Mouse (Mus musculus): ENCODE measurements around the gene Exosc1. TPM values are rescaled to one million over a fixed set of nuclear protein-coding genes. Genes with fewer than 3 reads are reported as not detected.

Exosc1 gene
- polyA plus RNA-seq, 1 experiment: 19.0 TPM

DNA sequence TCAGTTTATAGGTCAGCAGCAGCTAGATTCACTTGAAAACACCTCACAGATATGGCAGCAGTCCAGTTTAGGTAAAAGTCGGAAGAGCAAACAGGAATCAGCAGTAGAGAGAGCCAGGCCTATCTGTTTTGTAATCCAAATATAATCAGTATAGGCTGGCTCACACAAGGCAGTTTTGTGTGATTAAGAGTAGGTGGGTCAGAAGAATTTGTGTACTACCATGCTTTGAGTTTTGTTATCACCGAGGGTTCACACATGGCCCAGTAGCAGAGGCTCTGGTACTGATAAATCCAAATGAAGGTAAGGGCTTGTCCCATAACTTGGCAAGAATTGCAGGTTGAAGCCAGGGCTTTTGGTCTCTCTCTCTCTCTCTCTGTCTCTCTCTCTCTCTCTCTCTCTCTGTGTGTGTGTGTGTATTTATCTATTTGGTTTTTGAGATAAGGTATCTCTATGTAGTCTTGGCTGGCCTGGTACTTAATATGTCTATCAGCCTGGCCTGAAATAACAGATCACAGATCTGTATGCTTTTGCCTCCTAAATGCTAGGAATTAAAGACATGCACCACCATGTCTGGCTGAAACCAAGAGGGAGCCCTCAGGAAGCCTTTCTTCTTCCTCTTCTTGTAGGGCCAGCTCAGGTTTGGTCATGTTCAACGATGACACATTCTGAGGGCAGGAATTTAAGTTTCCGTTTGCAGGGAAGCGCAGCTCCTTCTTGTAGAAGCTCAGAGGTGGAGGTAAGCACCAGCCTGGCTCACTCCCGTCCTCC, 26.7 kb downstream of the Exosc1 start:
- Histone ChIP-seq H3K27ac (ENCODE audit: insufficient read depth, low read depth, low read length) (no peak overlapping the region), H3K4me1 (ENCODE audit: control insufficient read depth, insufficient read depth, low read length) (peaks cover 29% of the 10 kb centered on the region), H3K4me3 (ENCODE audit: insufficient read depth, low read length) (no peak overlapping the region)
- TF ChIP-seq POLR2A (IDR thresholded peaks at IDR 0.05; ENCODE audit: borderline replicate concordance, low read depth, low read length): no peak
- no peak for TF ChIP-seq CTCF (IDR thresholded peaks at IDR 0.05; ENCODE audit: low read depth, low read length)

- Histone ChIP-seq H3K4me1 (ENCODE audit: control insufficient read depth, insufficient read depth, low read length) (peaks cover 36% of the 10 kb centered on the region), H3K4me3 (ENCODE audit: insufficient read depth, low read length) (no peak overlapping the region), H3K27ac (ENCODE audit: insufficient read depth, low read depth, low read length) (no peak overlapping the region)
- TF ChIP-seq POLR2A (IDR thresholded peaks at IDR 0.05; ENCODE audit: borderline replicate concordance, low read depth, low read length): no peak
- no peak for TF ChIP-seq CTCF (IDR thresholded peaks at IDR 0.05; ENCODE audit: low read depth, low read length)
Measured at GRCm38 (mm10) chr19:41905246-41905645, 28.0 kb downstream of the Exosc1 start.

GRCm38 (mm10) chr19:41902848-41903593, 30.2 kb downstream of the Exosc1 start:
- no peak for TF ChIP-seq POLR2A (IDR thresholded peaks at IDR 0.05; ENCODE audit: borderline replicate concordance, low read depth, low read length)
- no peak for TF ChIP-seq CTCF (IDR thresholded peaks at IDR 0.05; ENCODE audit: low read depth, low read length)
- Histone ChIP-seq H3K27ac (ENCODE audit: insufficient read depth, low read depth, low read length) (no peak overlapping the region), H3K4me3 (ENCODE audit: insufficient read depth, low read length) (no peak overlapping the region), H3K4me1 (ENCODE audit: control insufficient read depth, insufficient read depth, low read length) (peaks cover 38% of the 10 kb centered on the region)

DNA sequence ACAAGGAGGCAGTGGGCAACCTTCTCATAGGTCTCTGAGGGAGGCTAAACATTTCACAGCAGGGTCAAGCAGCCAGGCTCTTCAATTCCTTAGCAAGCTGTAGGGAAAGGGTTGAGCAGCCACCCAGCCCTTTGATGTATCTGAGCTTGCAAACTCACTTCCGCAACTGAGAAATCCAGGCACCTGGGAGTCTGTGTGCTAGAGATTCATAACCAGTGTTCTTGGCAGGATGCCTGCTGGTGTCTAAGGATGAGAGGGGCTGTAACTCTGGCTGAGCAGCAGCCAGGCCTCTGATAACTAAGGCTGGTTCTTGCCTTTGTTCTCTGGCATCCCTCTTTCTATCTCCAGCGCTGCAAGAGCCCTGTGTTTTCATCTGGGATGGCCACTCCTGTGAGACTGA, 31.5 kb downstream of the Exosc1 start:
- no peak overlapping the region for H3K4me3 ChIP-seq (ENCODE audit: insufficient read depth, low read length)
- no peak overlapping the region for H3K27ac ChIP-seq (ENCODE audit: insufficient read depth, low read depth, low read length)
- H3K4me1 ChIP-seq (ENCODE audit: control insufficient read depth, insufficient read depth, low read length): peaks cover 30% of the 10 kb centered on the region
- no peak for TF ChIP-seq CTCF (IDR thresholded peaks at IDR 0.05; ENCODE audit: low read depth, low read length)
- TF ChIP-seq POLR2A (IDR thresholded peaks at IDR 0.05; ENCODE audit: borderline replicate concordance, low read depth, low read length): no peak

GRCm38 (mm10) chr19:41900495-41901090, 32.6 kb downstream of the Exosc1 start:
- Histone ChIP-seq H3K27ac (ENCODE audit: insufficient read depth, low read depth, low read length) (peak overlapping the region; percentile 14), H3K4me1 (ENCODE audit: control insufficient read depth, insufficient read depth, low read length) (peaks cover 23% of the 10 kb centered on the region), H3K4me3 (ENCODE audit: insufficient read depth, low read length) (no peak overlapping the region)
- no peak for TF ChIP-seq POLR2A (IDR thresholded peaks at IDR 0.05; ENCODE audit: borderline replicate concordance, low read depth, low read length)
- TF ChIP-seq CTCF (IDR thresholded peaks at IDR 0.05; ENCODE audit: low read depth, low read length): no peak

DNA sequence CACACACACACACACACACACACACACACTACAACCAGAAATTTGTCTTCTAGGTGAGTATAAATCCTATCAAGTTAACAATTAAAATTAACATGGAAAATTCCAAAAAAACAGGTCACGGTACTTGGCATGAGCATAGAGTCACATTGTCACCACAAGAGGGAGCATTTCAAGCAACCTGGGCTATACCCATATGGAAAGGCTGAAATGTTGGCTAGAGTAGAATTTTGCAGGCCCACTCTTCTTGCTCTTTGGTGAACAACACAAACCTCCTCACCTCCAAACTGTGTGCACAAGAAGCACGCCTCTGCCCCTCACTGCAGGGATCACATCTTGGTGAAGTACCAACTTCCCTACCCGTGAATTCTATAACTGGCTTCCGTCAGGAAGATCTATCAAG, 34.4 kb downstream of the Exosc1 start:
- Histone ChIP-seq H3K27ac (ENCODE audit: insufficient read depth, low read depth, low read length) (no peak overlapping the region), H3K4me3 (ENCODE audit: insufficient read depth, low read length) (no peak overlapping the region), H3K4me1 (ENCODE audit: control insufficient read depth, insufficient read depth, low read length) (peaks cover 27% of the 10 kb centered on the region)
- TF ChIP-seq CTCF (IDR thresholded peaks at IDR 0.05; ENCODE audit: low read depth, low read length): peak; percentile 25; the same call in 1 of the 2 replicates
- TF ChIP-seq POLR2A (IDR thresholded peaks at IDR 0.05; ENCODE audit: borderline replicate concordance, low read depth, low read length): no peak

DNA sequence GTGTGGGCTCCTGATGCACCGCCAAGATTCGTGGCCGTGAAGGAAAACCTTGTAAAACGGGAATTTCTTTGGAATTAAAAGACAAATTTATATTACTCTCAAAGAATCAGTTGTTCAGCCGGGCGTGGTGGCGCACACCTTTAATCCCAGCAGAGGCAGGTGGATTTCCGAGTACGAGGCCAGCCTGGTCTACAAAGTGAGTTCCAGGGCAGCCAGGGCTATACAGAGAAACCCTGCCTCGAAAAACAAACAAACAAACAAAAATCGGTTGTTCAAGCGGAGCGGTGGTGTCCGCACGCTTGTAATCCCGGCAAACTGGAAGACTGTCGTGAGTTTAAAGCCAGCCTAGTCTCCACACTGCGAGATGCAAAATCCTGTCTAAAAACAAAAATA, 36.9 kb downstream of the Exosc1 start:
- TF ChIP-seq CTCF (IDR thresholded peaks at IDR 0.05; ENCODE audit: low read depth, low read length) (no peak), POLR2A (IDR thresholded peaks at IDR 0.05; ENCODE audit: borderline replicate concordance, low read depth, low read length) (no peak)
- Histone ChIP-seq H3K27ac (ENCODE audit: insufficient read depth, low read depth, low read length) (no peak overlapping the region), H3K4me1 (ENCODE audit: control insufficient read depth, insufficient read depth, low read length) (peaks cover 22% of the 10 kb centered on the region), H3K4me3 (ENCODE audit: insufficient read depth, low read length) (peak overlapping the region; percentile 86)

GRCm38 (mm10) chr19:41895460-41896318, 37.5 kb downstream of the Exosc1 start, which contains the start of gene Rrp12:
TSS of gene Rrp12 (minus strand) at chr19:41896173.
- H3K4me3 ChIP-seq (ENCODE audit: insufficient read depth, low read length): peak within 1 kb of the TSS; percentile 86
- H3K27ac ChIP-seq (ENCODE audit: insufficient read depth, low read depth, low read length): peak within 1 kb of the TSS; percentile 45
- peak; percentile 8; the same call in 1 of the 2 replicates for TF ChIP-seq CTCF (IDR thresholded peaks at IDR 0.05; ENCODE audit: low read depth, low read length)
- TF ChIP-seq POLR2A (IDR thresholded peaks at IDR 0.05; ENCODE audit: borderline replicate concordance, low read depth, low read length): no peak
- peaks cover 16% of the 10 kb centered on the region for H3K4me1 ChIP-seq (ENCODE audit: control insufficient read depth, insufficient read depth, low read length)

GRCm38 (mm10) chr19:41894959-41895358, 38.3 kb downstream of the Exosc1 start:
- Histone ChIP-seq H3K4me3 (ENCODE audit: insufficient read depth, low read length) (peak overlapping the region; percentile 86), H3K4me1 (ENCODE audit: control insufficient read depth, insufficient read depth, low read length) (peaks cover 11% of the 10 kb centered on the region), H3K27ac (ENCODE audit: insufficient read depth, low read depth, low read length) (peak overlapping the region; percentile 45)
- TF ChIP-seq CTCF (IDR thresholded peaks at IDR 0.05; ENCODE audit: low read depth, low read length) (no peak), POLR2A (IDR thresholded peaks at IDR 0.05; ENCODE audit: borderline replicate concordance, low read depth, low read length) (no peak)
